Mouse (Mus musculus): Measurements from ENCODE around the gene Id3.
"Not testable (repeated sequence)": the region's sequence is repeated elsewhere in the genome, so short reads cannot be mapped to it uniquely, and the experiment has no call there.

Id3 gene

DNA sequence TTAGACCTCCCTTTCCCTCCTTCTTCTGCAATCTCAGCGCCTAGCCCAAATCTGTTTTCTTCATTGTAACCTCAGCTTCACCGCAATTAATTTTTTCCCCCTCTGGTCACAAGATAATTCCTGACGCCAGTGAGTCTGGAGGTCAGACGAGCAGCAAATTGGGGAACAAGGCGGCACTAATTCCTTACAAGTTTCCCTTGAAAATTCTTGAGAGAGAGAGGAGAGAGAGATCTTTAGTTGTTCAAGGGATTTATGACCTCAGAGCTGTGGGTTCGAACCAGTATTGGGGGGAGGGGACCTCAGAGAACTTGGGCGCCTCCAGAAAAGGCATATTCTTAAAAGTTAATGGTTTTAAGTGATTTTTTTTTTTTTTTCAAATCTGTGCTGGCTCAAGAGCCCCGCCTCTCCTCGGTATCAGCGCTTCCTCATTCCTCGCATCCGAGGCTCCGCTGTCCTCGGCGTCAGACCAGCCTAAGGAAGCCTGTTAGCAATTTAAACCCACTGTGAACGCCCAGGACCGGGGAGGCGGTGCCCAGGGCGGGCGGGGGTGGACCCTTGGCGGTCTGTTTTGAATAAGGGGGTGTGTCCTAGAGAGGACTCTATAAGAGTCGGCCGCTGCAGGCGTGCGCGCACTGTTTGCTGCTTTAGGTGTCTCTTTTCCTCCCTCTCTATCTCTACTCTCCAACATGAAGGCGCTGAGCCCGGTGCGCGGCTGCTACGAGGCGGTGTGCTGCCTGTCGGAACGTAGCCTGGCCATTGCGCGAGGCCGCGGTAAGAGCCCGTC lies at the start of gene Id3:
Gene Id3, plus strand, starts transcription at position 305 of the 784 bp plus-strand sequence.
- DNase-seq (ENCODE audit: low spot score), result peak; percentile 89

GRCm38 (mm10) chr4:136094519-136095219 lies 48.6 kb upstream of the Id3 start:
- DNase-seq (ENCODE audit: low spot score), result no peak

- no peak for DNase-seq (ENCODE audit: low spot score)
Measured at GRCm38 (mm10) chr4:136095490-136096105, 47.7 kb upstream of the Id3 start.

DNA sequence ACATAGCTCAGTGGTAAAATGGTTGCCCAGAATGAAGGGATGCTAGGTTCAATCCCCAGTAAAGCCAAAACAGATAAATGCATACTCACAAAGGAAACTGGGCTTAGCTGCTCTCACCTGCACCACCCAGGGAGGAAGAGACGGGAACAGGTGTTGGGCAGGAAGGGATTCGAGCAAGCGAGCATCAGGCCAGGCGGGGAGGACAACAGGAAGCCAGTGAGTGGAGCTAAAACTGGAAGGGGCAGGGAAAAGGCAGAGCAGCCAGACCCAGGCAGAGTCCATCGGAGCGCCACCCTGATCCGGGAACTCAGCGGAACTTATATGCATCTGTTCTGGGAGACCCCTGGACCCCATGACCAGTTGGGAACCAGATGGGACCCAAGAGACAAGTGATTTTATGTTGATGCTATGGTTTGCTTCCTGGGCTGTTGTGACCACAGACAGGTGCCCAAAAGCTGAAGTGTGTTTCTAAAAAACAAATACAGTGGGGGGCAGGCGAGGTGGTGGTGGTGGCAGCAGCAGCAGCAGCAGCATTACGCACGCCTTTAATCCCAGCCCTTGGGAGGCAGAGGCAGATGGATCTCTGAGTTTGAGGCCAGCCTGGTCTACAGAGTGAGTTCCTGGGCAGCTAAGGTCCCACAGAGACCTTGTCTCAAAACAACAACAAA lies 46.7 kb upstream of the Id3 start:
- no peak for DNase-seq (ENCODE audit: low spot score)

GRCm38 (mm10) chr4:136098446-136098845 lies 44.9 kb upstream of the Id3 start:
- no peak for DNase-seq (ENCODE audit: low spot score)

DNA sequence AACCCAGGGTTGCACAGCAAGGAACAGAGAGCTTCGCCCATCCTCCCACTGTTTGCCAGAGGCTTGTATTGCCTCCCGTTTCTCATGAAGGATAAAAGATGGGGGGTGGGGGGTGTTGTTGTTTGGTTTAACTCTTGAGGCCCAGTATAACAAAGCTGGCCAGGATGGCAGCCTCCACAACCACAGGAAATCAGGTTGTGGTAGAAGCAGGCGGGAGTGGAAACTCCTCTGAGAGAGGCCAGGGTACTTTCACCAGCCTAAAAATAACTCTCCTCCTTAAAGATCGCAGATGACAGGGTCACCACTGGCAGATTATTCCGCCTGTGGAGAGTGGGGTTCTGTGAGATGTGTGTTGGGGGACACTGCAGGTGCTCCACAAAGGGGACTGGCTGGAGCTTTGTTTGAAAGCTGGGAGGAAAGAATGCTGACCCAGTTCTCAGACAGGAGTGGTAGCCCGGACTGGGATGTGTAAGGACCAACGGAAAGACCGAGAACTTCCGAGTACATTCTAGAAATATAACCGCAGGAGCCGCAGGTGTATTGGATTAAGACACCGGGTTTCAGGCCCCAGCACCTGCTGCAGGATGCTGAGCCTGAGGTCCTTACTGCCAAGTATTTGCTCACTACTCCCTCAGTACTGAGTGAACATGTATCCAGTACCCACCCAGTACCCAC lies 42.8 kb upstream of the Id3 start:
- no peak for DNase-seq (ENCODE audit: low spot score)

GRCm38 (mm10) chr4:136101753-136102152 lies 41.5 kb upstream of the Id3 start:
- not testable (repeated sequence) for DNase-seq (ENCODE audit: low spot score)

DNA sequence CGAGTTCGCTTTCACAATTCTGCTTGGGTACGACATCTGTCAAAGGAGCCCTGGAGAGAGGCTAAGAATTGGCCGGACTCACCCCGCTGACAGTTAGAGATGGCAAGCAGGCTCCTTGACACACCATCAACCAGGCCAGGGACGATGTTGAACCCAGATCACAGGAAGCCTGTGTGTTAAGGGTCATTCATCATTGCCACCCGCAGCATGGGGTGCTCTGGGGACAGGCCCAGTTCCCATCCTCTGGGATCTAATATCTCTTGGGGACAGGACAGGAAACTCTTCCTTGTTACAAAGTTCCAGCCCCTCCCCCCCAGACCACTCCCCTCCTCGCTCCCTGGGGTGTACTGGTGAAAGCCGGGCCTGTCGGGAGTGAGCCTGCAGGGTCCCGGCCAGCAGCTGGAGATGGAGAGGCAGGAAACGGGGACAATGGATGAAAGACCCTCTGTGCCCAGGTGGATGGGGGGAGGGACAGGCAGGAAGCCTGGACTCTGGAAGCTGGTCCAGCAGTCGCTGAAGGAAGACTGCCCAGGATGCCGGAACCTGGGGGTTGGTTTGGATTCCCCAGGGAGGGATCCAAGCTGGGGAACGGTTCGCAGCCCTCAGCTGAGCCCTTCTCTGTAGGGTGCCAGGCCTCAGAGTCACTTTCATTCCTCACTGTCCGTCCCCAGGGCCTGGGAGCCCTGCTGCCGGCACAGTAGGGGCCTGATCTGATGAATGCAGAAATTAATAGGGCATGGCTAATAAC lies 38.5 kb upstream of the Id3 start:
- no peak for DNase-seq (ENCODE audit: low spot score)

DNA sequence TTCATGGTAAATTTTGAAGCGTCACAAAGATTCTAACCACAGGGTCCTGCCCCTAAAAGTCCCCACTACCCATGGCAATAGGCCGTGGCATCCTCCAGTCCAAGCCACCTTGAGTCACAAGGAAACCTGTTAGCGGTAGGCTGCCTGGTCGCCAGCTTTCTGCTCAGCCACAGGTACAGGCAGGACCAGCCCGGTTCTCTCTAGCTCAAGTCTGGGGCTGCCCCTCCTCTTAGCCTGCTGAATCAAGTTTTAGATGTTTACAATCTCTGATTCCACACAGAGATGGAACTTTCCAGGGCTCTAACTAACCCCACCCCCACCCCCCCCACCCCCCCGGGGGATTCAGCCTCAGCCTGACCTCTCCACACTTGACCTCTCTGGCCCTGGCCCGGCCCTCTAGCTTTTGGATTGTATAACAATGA lies 36.4 kb upstream of the Id3 start:
- DNase-seq (ENCODE audit: low spot score), result no peak

- DNase-seq (ENCODE audit: low spot score), result no peak
Measured at GRCm38 (mm10) chr4:136109153-136109552, 34.1 kb upstream of the Id3 start.

GRCm38 (mm10) chr4:136109941-136110900 lies 33.1 kb upstream of the Id3 start:
- no peak for DNase-seq (ENCODE audit: low spot score)

- DNase-seq (ENCODE audit: low spot score), result no peak
Measured at GRCm38 (mm10) chr4:136112344-136112743, 31.0 kb upstream of the Id3 start.

GRCm38 (mm10) chr4:136114747-136115146 lies 28.6 kb upstream of the Id3 start:
- no peak for DNase-seq (ENCODE audit: low spot score)

- no peak for DNase-seq (ENCODE audit: low spot score)
Measured at GRCm38 (mm10) chr4:136117022-136117421, 26.3 kb upstream of the Id3 start.

- no peak for DNase-seq (ENCODE audit: low spot score)
Measured at GRCm38 (mm10) chr4:136120041-136120440, 23.3 kb upstream of the Id3 start.

DNA sequence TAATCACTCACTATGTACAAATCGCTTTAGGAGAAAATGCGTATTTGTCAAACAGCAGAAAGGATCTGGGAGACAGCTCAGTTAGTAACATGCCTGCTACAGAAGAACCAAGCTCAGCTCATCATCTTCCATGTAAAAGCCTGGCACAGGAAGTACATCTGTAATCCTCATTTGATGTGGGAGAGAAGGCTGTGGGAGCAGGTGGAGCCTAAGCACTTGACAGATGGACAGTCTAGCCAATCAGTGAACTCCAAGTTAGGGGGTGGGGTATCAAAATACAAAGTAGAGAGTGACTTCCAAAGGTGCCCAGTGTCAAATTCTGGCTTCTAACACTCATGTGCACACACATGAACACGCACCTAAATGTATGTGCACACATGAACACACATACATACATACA lies 22.1 kb upstream of the Id3 start:
- DNase-seq (ENCODE audit: low spot score), result no peak

- no peak for DNase-seq (ENCODE audit: low spot score)
Measured at GRCm38 (mm10) chr4:136121844-136122468, 21.3 kb upstream of the Id3 start.

- no peak for DNase-seq (ENCODE audit: low spot score)
Measured at GRCm38 (mm10) chr4:136123111-136123791, 20.0 kb upstream of the Id3 start.

- DNase-seq (ENCODE audit: low spot score), result no peak
Measured at GRCm38 (mm10) chr4:136123792-136124161, 19.5 kb upstream of the Id3 start.

Data from ovary, postnatal 14 days (tissue).